Mouse (Mus musculus): ENCODE results near the gene Rab11fip4.

Gene Rab11fip4

DNA sequence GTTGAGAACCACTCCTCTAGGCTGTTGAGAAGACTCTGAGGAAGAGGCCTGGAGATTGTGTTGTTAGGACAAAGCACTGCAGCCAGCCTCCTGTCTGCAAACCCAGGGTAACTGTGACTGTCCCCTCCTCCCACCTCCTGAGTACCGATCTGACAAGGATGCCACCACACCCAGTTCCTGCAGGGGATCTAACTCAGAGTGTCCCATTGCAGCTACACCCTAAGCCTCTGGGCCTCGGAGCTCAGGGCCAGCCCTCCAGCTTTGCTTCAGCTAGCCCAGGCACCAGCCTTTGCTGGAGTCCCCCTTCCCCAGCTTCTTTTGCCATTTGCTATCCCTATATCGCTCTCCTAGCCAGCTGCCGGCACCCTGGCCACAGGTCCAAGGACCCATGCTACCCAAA is 22.7 kb downstream of the Rab11fip4 start:
- intact Hi-C loops (cut with DNase I): no loop called here

- intact Hi-C loops (cut with DNase I): no loop called here
These were observed 23.9 kb downstream of the Rab11fip4 start for GRCm38 (mm10) chr11:79614880-79615279.

GRCm38 (mm10) chr11:79615871-79616270 is 24.9 kb downstream of the Rab11fip4 start:
- intact Hi-C loops (cut with DNase I): no loop called here

GRCm38 (mm10) chr11:79617991-79618390 is 27.0 kb downstream of the Rab11fip4 start:
- intact Hi-C loops (cut with DNase I): no loop called here

DNA sequence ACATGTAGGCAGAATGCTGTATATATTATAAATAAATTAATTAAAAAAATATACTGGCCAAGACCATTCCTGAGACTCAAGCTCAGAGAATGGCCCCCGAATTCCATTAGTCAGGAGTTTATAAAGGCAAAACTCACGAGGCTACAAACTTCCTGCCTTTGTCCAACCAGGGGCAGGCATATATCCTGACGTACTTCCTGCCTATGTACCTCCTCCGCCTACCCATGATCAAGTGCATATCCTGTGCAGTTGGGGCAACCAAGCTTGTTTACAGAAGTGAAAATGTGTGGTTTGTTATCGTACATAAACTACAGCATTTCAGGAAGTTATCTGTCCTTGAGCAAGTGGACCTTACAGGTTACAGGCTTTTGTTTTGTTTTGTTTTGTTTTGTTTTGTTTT is 32.0 kb downstream of the Rab11fip4 start:
- intact Hi-C loops (cut with DNase I): no loop called here

DNA sequence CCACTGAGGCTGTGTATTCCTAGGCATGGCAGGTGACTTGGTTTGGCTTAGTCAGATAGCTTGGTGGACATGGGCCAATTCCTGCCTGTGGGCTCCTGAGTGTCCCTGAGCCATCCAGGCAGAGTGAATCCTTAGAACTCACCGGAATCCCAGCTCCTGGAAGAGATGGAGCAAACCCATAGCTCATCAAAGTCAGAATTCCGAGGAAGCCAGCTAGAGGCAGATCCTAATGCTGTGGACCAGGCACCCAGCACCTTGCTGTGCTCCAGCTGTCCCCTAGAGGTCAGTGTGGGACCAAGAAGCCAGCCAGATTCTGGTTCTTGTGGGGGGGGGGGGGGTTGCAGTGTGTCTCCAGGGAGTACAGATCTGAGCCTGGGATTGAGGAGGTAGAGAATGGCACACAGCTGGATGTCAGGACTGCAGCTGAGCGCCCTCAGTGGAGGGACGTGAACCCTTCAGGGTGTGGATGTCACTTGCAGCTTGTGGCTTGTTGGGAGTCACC is 33.8 kb downstream of the Rab11fip4 start:
- intact Hi-C loops (cut with DNase I): loop anchor here (1.0 to 5.0 kb wide), 2 partner anchors 61 to 297 kb away; no protein-coding TSS in a partner anchor

- intact Hi-C loops (cut with DNase I): loop anchor here (5.0 kb wide), 1 partner anchor 294 kb away; no protein-coding TSS in a partner anchor
These were observed 37.7 kb downstream of the Rab11fip4 start for GRCm38 (mm10) chr11:79628716-79629115.

DNA sequence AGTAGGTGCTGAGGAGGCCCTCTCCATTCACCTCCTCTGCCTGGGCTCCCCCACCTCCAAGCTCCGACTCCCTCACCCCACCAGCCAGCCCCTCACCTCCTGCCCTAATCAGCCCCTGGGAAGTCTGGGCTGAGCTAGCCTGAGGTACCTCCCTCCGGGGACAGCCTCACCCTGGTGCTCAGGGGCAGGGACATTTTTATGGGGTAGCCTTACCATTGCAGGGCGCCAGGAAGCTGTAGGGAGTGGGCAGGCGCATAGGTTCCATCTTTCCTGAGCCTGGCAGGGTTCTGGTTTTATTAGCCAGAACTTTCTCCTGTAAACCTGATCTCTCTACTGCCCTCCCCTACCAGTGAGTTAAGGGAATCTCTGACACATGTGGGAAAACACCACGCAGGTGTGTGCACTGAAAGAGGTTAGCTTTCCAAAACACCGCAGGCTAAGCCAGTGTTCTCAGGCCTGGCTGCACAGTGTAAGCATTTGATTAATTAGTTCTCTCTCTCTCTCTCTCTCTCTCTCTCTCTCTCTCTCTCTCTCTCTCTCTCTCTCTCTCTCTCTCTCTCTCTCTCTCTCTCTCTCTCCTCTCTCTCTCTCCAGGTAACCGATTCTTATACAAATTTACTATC is 38.9 kb downstream of the Rab11fip4 start:
- intact Hi-C loops (cut with DNase I): loop anchor here (5.0 kb wide), 1 partner anchor 292 kb away; no protein-coding TSS in a partner anchor

GRCm38 (mm10) chr11:79630521-79630920 is 39.5 kb downstream of the Rab11fip4 start:
- intact Hi-C loops (cut with DNase I): no loop called here

DNA sequence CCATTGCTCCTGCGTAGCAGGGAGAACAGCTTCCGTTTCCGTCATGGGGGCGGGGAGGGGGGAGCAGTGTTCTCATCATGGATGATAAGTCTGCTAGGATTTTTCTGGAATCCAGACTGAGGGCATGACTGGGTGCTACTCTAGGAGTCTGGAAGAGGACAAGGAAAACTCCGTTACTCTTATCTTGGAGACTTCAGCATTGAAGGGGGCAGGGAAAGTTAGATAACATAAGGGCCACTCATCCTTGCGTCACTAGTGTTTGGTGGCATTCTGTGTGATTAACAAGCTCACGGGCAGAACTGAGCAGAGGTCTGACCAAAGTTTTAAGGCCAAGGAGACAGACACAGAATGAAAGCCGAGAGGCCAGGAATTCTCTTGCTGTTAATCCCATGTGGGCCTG is 42.4 kb downstream of the Rab11fip4 start:
- intact Hi-C loops (cut with DNase I): no loop called here

GRCm38 (mm10) chr11:79635661-79636449 is 44.8 kb downstream of the Rab11fip4 start:
- intact Hi-C loops (cut with DNase I): no loop called here

DNA sequence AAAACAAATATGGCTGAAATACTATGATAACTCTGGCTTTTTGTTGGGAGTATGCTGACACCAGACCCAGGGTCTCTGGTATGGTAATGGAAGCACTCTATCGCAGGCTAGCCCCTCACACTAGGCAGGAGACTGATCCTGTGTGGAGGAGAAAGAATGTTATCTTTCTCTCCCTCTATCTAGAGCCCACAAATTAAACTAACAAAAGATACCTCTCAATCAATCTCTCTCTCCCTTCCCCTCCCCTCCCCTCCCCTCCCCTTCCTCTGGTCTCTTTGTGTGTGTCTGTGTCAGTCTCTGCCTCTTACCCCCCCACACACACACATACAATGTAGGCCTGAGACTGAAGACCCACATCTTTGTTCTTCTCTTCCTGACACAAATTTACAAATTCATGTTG is 45.5 kb downstream of the Rab11fip4 start:
- intact Hi-C loops (cut with DNase I): no loop called here

DNA sequence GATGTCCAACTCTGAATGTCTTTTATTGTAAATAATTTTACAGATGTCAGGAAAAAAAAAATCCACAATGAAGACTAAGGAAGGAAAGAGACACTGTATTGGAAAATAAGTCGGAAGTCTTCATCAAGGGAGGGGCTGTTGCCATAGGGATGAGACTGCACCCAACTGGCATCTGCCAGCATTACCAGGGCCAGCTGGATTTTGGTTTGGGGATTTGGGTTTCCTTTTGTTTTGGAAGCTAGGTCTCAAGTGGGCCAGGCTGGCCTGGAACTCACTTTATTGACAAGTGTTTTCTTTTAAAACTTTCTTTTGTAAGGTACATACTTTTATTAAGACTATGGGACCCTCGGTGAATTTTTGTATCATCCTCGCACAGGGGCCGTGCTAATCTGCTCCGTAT is 47.7 kb downstream of the Rab11fip4 start:
- intact Hi-C loops (cut with DNase I): no loop called here

DNA sequence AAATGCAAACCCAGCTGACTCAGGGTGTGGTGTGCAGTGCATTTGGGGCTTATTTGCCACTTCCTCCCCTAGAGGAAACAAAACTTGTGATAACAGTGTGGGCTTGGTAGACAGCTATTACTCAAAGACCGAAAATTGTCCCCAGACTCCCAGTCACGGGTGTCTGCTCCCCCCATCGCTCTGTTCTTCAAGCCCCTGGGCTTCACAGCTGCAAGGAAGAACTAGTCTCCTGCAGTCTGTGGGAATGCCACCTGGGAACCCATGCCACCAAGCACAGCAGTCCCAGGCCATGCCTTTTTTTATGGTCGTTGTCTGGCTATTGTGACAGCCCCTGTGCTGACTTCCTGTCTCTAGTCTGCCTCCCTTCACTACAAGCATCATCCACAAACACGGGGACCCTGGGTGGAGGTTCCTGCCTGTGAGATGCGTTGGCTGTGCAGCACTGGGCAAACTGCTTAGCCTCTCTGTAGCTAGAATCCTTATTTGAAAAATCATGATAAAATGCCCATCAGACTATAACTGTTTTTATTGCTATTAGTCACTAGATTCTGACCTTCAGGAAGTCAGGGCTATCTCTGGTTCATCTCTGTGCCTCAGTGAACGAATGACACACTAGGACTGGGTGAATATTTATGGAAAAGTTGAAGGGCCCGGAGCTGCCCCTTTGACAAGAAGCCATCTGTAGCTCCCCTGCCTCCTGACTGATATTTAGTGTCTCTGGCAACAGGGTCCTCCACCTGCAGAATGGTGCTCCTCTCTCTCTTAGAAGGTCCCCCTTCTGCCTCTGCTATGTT is 50.1 kb downstream of the Rab11fip4 start:
- intact Hi-C loops (cut with DNase I): no loop called here

DNA sequence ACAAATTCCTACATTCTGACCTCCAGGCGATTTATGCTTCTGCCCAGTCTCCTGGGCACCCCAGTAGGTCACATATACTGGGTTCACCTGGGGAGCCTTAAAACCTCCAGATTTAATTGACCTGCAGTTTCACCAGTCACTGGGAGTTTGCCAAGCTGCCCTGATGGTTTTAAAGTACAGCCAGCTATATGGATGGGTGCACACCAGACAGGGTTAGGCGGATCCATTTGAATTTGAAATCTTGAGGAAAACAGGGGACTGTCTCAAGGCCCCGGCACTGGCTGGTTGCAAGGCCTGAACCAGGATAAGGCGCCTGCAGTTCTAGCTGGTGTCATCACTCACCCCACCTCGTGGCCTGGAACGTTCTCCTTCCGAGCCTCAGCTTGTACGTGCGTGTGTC is 52.7 kb downstream of the Rab11fip4 start:
- intact Hi-C loops (cut with DNase I): no loop called here

GRCm38 (mm10) chr11:79644717-79645191 is 53.7 kb downstream of the Rab11fip4 start:
- intact Hi-C loops (cut with DNase I): no loop called here

- intact Hi-C loops (cut with DNase I): no loop called here
These were observed 55.0 kb downstream of the Rab11fip4 start for GRCm38 (mm10) chr11:79646026-79646425.

DNA sequence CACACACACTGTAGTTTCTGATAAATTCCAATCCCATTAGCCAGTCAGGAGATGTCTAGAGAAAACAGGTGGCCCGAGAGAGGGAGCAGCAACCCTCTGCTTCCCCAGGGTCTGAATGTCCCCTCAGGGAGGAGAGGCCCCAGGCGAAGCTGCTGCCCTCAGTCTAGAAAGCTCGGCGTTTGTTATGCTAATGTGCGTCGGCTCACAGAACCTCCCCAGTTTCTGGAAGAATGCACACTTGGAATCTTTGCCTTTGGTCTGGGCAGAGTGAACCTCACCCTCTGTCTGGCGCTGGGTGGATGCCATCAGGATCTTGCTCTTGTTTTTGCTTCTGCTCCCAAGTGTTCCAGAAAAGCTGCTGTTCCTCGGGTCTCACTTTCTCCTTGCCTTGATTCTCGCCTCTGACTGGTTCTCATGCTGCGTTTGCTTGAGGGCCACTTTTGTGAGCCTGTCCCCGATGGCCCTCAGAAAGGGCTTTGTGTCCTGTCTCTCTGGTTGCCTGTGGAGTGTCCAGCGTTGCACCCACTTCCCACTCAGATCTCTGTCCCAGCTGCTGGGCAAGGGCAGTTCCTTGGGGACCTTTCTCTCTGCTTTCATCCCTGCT is 55.6 kb downstream of the Rab11fip4 start:
- intact Hi-C loops (cut with DNase I): no loop called here

DNA sequence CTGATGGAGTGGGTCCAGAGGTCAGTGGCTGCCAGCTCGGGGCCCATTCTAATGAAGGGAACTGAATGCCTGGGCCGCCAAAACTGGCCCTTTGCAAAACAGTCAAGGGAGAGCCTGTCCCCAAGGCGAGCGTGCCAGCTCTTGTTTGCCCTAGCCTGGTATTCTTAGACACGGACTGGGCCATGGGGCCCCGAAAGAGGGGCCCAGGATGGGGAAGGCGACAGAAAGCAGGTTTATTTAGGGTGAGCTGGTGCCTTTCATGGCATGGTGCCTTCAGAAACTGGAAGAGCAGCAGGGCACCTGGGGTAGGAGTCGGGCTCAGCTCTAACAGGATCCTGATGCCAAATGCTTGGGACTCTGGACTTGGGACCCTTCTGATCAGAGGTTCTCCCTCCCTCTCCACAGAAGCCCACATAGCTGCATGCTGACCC is 56.1 kb downstream of the Rab11fip4 start:
- intact Hi-C loops (cut with DNase I): no loop called here

- intact Hi-C loops (cut with DNase I): no loop called here
These were observed 59.4 kb downstream of the Rab11fip4 start for GRCm38 (mm10) chr11:79650359-79650835.

DNA sequence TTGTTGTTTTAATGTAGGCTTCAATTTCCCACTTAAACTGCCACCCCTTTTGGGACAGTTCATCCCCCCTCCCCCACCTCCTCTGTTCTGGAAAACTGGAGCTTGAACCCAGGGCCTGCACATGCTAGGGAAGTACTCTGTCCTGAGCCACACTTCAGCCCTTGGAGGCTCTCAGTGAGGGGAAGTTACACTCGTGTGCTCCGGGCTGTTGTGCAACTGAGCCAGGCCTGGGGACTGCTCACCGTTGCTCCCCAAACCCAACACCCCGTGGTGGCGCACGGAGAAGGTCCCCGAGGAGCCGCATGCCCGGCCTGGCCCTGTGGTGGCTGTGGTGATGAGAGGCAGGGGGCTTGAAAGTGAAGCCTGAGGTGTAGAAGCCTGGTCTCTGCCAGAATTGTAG is 61.2 kb downstream of the Rab11fip4 start:
- intact Hi-C loops (cut with DNase I): no loop called here

Measured in adrenal gland (tissue).